Mouse (Mus musculus) erythroblast, adult 5-6 weeks (primary cell): ENCODE results near the gene Sdhaf1. TPM values are rescaled to one million over a fixed set of nuclear protein-coding genes. Genes with fewer than 3 reads are reported as not detected.
A peak's percentile ranks its signal among the peaks of the same experiment; 100 is the strongest.

ENCODE experiments used
- ATAC-seq: replicated peaks from 2 replicates; pipeline ENCODE4 v1.8.0; 2016; ENCODE audit warnings: moderate number of reproducible peaks, mild to moderate bottlenecking, moderate TSS enrichment, inconsistent platforms; ENCODE audit not compliant: poor library complexity, low FRiP score, severe bottlenecking
- total RNA-seq, 2 experiments: library from RNA; stranded (forward) in 1 of 2; stranded (reverse) in 1 of 2; fragments of 150-400 nt in 1 of 2; fragments of 200-764, 138-1000 nt in 1 of 2; gene quantifications; 2 replicates each; pipeline versions ENCODE4 v1.2.3 to v1.2.4; 2015 to 2017; ENCODE audit warnings: low replicate concordance in 2 of 2

The Sdhaf1 gene
- 0.84 TPM in 1 of 2 replicates, not detected in the other for total RNA-seq (2015; ENCODE audit: low replicate concordance)
- 0.77 and 2.8 TPM in 2 replicates for total RNA-seq (2017; ENCODE audit: low replicate concordance)

DNA sequence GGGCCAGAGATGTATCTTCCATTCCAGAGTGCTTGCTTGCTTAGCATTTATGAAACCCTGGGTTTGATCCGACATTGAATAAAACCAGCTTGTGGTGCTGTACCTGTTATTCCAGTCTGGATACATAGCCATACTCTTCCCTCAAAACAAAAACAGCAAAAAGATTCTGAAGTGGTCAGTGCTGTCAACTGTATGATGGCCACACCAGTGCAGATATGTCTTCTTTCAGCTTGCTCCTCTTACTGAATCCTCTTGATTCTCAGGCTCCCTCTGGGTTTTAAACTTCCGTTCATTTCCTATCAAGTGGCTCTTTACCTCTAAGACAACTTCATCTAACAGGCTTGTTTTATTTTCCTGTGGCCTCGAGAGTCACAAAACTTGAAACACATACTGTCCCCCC lies at the start of gene Sdhaf1:
Gene Sdhaf1 (minus strand): TSS at position 101 of the 400 bp plus-strand sequence.
- no peak for ATAC-seq

DNA sequence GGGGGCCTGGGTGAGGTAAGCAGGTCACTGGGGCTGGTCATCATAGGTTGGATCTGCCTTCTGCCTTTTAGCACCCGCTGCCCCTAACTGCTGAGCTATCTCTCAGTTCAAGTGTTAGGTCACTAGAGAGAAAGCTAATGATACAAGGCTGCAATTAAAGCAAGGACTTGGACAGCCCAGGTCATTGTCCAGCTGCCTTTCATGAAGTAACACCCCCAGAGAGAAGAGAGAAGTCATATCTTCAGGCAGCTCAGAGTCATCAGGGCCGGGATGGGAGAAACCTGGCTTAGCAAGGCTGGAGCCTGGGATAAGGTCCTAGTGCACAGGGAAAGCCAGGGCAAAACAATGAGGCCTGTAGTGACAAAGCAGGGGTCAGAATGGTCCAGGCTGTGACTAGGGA lies 43.8 kb upstream of the Sdhaf1 start:
- ATAC-seq = no peak

DNA sequence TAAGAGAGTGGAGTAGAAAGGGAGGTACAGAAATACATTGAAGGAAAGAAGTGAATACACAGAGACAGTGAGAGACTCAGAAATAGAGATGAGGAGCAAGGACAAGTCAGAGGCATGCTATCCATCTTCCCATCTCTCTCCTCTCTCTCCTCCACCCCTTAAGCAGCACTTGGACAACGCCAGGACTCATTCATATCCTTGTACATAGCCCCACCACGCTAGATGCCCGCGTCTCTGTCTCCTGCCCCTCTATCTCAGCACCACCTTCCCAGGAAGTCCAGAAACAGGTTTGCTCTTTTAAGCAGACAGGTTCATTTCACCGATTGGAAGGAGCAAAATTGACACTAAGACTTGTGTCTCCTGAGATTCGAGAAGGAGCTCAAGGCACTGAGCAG lies 39.6 kb upstream of the Sdhaf1 start:
- ATAC-seq = no peak

DNA sequence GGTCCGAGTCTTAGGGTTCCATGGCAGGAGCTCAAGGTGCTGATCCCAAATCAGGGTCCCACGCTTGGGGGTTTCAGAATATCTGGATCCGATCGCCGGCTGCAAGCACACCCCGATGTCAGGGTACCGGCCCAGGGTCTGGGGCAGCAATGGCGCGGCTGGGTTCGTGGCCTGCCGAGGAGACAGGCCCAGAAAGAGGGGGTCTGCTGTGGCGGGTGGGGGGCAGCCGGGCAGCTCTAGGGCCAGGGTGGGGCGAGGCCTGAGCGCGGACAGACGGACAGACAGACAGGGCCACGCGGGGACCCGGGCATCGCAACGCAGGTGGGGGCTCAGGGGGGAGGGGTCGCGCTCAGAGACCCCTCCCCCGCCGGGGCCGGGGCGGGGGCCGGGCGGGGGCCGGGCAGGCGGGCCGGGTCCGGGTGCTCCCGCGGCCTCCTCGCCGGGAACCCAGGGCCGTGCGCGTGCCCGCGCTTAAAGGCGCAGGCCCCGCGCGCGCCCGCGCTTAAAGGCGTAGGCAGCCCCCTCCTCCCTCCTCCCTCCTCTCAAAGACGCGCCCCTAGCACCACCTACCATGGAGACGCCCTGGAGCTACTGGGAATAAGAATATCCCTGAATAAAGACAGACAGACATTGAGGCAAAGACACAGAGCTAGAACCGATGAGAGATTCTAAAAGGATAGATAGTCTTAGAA lies 39.1 kb upstream of the Sdhaf1 start, which contains the start of gene Lrfn3:
Gene Lrfn3 (minus strand): TSS at position 121 of the 692 bp plus-strand sequence.
- ATAC-seq = no peak

DNA sequence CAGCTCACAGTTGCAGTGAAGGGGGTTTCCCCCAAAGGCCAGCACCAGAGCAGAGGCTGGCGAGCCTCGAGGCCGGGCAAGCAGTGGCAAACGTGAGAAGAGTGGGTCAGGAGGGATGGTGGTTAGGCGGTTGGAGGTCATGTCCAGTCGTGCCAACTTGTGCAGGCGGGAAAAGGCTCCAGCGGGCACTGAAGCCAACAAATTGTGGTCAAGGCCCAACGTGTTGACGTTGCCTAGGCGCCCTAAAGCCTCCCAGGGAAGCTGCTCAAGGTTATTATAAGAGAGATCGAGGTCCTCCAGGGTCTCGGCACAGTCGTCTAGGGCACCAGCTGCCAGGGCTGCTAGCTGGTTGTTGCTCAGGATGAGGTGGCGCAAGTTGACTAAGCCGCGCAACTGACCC lies 36.3 kb upstream of the Sdhaf1 start:
- ATAC-seq = no peak

DNA sequence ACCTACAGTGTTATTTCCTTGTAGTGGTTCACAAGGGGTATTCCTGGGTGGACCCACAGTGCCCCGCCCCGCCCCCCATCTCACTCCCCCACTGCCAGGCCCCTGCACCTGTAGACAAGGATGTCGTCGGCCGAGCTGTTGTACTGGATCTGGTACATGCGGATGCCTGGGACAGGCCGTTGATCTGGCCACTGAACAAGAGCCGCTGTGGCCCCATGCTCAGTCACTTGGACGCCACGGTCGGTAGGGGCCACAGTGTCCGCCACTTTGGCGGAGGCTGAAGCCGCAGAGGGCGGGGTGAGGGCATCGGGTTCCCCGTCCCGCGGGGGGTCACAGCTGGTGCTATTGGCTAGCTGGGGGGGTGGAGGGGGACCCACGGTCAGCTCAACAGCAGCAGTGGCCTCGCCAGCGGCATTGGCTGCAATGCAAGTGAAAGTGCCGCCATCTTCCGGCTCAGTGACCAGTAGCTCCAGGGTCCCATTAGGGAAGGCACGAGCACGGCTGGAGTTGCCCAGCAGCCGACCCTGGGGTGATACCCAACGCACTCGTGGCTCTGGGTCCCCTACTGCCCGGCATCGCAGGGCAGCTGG lies 35.7 kb upstream of the Sdhaf1 start:
- no peak for ATAC-seq

DNA sequence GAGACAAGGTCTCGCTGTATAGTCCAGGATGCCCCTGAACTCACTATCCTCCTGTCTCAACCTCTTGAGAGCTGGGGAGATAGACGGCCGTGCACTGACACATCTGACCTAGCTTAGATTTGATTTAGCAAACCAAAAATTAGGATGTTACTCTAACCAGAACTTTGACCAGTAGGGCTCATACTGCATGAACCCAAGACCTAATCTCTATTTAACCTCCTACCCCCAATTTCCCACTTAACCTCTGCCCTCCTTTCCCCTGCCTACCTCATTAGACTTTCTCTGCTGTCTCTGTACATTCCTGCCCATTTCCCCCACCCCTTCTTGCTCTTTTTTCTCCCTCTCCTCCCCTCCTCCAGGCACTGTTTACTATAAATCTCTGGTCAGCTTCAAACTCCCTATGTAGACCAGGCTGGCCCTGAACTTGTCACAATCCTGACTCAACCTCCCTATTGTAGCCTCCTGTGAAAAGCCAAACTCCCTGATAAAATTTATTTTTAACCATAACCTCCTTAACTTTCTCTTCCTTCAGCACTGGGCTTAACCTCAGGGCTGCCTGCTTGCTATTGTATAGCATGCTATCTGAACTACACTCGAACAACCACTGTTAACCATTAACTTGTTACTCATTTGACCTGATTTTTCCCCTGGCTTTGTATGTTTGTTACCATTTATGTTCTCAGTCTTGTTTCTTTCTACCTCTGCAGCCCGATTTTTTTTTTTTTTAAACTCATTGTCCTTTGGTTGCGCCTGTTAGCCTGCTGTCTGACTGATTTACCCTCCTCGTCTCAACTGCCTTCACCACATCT lies 34.9 kb upstream of the Sdhaf1 start:
- ATAC-seq = no peak

DNA sequence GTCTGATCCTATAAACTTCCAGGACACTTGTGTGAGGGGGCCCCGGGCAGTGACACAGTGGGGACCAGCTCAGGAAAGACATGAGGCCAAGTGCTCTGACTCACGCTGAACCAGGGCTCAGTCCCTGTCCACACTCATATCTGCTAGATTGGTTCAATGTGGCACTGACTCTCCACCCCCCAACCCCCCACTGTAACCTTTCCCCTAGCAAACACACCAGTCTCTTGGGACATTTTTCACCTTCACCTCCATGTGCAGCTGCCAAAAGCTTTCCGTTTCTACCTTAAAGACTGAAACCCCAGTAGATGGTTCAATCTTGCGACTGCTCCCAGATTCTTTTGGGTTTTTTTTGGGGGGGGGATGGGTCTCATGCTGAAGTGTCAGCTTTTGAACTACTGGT lies 30.4 kb upstream of the Sdhaf1 start:
- ATAC-seq = no peak

DNA sequence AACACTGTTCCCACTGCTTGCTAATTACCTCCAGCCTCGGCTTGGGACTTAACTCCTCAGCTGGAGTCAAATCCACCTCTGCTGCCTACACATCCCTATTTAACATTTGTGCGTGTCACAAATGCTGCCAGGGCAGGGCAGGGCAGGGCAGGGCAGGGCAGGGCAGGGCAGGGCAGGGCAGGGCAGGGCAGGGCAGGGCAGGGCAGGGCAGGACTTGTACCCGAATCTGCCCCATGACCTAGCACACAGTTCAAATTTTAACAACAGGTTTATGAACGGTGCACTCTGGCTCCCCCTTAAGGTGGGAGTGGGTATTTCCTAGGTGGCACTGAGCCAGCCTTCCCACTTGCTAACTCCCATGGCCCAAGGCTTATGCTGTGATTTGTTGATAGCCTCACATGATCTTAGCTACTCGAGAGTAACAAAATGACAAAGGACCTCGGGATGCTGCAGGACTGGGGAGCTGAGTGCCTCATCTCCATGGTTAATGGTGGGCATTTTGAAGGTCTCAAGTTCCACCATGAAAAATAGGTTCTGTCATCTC lies 29.7 kb upstream of the Sdhaf1 start:
- ATAC-seq = no peak

DNA sequence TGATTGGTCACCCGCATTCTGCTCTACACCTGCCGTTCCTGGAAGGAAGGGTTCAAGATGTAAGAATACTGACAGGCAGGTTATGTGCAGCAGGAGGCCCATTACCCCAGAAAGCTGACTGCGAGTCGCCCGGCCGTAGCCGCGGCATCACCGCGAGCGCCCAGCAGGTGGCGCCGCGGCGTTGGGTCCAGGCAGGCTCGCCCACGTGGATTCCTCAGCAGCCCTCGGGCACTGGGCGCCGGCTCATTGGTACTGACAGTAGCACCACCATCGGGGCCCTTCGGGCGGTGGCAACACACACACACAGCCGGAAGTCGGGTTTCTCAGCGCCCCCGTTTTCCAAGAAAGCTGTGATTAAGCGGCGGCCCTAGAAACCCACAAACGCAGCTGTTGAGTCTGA lies 24.1 kb upstream of the Sdhaf1 start:
- peak; percentile 47; the same call in 1 of the 2 replicates for ATAC-seq

DNA sequence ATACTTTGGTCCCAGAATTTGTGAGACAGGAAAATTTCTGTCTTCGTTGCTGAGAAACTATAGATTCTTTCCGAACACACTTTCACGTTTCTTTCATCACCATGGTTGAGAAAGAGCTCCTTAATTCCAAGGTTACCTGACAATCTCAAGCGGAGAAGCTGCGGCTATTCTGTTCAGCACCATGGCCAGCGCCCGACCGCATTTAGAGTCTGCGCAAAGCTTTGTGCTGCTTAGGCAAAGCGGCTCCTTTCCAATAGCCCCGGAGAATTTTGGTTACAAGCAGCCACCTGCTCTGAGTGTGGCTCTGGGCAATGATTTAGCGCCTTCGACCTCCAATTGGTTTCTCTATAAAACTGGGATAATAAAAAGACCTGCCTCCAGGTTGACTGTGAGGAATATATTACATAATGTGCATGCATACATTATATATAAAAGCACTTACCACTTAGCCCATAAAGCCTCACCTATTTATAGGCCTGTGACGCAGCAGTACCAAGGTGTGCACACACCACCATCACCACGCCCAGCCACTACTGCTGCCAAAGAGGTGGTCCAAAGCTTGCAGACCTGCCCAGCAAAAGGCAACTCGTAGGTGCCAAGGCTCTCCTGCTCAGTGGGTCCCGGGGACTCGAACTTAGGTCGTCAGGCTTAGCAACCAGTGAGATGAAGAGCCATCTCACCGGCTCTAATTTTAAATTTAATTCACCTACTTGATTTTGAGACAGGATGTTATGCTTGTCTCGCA lies 23.1 kb upstream of the Sdhaf1 start:
- ATAC-seq = 0 out of 2 replicates have a peak, but pooled peaks have one; percentile 17

DNA sequence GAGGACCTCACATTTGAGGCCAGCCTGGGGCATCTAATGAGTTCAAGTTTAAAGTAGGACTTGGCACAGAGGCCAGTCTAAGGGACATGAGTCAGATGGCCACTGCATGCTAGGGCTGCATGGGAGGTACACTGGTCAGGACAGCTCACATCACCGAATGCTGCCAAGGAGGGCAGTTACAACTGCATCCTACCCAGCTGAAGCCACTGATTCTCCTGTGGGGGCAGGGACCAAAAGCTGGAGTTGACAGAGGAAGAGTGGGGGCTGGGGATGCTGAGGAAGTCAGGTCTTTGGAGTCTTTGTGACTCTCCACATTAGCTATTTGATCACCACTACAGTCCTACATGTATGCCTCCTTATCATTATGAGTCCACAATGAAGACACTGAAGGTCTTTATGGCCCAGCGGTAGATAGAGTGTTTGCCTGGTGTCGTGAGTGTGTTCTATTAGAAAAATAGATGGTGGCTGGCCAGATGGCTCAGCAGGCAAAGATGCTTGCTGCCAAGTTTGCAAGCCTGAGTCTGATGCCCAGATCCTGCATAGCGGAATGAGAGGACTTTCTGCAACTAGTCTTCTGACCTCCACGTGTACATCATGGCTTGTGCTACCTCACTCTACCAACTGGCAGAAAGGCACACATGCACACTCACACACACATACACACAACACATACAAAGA lies 15.9 kb upstream of the Sdhaf1 start:
- no peak for ATAC-seq

DNA sequence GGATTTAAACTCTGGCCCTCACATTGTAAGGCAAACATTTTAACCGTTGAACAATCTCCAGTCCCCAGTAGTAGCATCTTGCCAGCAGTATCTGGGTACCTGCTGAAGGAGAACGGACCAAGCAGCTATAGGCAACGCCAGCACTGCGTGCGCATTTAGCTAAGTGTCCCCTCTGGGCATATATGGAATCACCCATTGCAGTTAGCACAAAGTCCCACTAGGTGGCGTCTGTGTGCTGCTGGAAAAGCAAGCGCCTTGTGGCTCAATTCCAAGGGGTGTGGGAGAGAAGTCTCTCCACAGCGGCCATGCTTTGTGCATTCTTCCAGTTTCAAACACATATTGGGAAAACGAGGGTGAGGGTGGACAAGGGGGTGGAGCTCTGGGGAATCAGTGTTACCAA lies 12.7 kb upstream of the Sdhaf1 start:
- ATAC-seq = peak; percentile 60

DNA sequence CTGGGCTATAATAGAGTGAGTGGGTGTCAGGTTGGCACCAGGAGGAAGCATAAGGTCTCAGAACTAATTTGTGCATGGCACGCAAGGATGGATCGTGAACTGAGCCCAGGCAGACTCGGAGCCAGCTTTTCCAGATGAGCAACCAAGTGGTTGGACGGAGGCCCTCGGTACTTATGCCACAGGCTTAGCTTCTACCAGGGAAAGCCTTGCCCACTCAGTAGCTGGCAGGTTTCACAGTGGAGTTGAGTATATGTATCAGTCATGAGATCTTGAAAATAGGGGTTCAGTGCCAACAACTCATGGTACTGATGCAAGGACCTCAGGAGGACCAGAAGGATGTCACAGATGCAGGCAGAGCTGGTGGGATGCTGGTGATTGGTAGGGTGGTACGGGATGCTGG lies 12.0 kb upstream of the Sdhaf1 start:
- ATAC-seq = no peak

DNA sequence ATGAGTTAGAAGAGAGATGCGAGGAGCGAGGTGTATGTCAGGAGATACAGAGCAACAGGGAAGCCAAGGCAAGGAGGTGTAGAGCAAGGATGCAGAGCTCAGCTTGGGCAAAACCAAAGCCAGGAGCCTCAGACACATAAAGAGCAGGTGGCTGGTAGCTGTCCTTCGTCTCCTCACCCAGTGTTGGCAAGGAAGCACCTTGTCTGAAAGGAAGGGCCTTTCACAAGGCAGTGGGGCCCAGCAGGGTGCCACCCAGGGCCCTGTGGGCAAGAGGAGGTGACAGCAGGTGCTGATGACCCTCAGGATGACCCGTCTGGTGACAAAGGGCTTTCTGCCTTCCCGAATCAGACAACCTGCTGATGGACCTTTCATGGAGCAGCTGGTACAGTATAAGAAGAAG lies 10.9 kb upstream of the Sdhaf1 start:
- ATAC-seq = no peak

DNA sequence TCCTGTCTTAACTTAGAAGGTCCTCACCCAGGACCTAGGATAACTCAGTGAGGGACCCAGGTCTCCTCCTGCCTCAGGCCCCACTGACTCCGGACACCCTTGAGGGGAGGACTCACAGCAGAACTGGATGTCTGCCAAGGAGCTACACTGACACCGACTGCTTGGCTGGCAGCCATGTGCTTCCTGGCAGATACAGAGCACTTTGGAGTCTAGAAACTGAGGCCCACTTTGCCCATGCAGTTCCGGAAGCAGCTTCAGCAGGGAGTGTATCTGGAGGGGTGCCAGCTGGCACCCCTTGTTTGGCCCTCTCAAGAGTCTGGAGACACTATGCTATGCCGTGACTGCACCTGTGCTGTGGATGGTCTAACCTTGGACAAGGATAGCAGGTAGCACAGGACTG lies 9.7 kb upstream of the Sdhaf1 start:
- ATAC-seq = no peak

DNA sequence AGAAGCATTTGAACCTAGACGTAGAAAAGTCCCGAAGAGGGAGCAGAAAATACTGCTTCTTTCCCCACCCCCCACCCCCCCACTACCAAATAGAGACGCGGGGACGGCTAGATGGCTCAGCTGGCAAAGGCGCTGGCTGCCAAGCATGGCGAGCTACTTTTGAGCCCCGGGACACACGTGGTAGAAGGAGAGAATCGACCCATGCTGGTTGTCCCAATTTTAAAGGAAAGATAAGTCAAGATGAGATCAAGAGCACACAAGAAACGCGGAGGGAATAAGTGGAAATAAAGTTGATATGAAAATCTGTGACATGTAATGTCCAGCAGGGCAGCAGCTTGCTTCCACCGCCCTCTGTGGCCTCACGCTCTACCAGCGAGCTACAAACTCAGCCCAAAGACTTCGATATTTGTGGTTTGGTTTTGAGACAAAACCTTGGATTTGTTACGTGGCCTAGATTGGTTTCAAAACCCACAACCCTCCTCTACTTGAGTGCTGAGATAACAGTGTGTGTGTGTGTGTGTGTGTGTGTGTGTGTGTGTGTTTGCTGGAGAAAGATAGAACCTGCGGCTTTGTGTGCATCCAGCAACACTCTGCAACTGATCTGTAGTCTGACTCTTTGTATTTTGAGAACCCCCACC lies 9.0 kb upstream of the Sdhaf1 start:
- ATAC-seq = no peak

DNA sequence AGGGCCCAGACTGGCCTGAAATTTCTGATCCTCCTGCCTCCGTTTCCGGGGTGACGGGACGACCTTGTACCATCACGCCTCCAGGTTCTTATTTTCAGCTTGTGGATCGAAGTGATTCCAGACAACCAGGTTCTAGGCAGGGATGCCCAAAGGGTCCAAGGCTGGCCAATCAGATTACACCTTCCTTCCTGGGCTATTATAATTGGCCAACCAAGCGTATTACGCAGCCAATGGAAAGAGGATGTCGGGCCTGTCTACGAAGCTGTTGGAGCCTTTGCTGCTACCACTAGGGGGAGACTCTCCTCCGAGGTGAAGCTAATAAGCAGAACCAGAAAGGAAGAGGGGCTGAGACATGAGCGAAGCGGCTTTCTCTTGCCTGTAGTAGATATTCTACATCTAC lies 8.2 kb upstream of the Sdhaf1 start:
- no peak for ATAC-seq

DNA sequence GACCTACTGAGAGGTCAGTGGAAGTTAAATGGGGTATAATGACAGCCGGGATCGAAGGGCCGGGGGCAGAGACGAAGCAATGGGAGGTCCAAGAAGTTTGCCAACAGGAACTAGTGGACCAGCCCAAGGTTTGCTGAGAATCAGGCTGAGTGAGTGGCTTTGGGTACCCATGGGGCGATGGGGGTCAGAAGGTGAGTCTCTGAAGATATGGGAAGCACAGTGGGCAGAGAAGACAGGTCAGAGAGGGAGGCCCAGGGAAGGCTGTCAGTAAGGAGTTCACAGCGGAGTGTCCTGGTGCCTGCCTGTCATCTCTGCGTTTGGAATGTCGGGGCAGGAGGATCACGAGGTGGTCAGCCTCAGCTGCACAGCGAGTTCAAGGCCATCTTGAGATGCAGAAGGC lies 4.7 kb upstream of the Sdhaf1 start:
- no peak for ATAC-seq
